Mouse (Mus musculus): ENCODE measurements around the gene Cblb. TPM values are rescaled to one million over a fixed set of nuclear protein-coding genes. Genes with fewer than 3 reads are reported as not detected.

Cblb gene
- polyA plus RNA-seq, 1 experiment = 22.8 TPM

DNA sequence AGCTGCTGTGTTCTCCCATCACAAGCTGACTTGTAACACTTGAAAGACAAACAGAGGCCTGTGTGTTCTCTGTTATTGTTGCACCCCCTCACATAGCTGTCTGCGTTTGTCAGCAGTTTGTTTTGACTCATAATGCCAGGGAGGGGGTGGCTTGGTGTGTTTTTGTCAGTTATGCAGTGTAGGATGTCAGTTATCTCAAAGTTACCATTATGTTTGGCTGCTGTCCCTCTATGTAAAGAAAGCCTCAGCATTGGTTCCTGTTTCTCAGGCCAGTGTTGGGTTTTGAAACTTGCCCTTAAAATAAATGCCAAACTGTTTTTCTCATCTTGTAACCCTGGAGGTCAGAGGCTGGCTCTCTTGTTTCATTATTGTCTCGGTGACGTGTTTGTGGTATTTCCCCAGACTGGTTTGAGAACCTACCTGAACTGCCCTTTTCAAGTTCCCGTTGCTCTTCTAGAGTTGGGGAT lies 30.0 kb downstream of the Cblb start:
- 44% methylated on average over 4 of the region's 4 CpGs for WGBS
- DNase-seq = no peak
- Histone ChIP-seq H3K4me3 (ENCODE audit: control insufficient read depth, insufficient read depth, low read length) (no peak overlapping the region), H3K27ac (ENCODE audit: control insufficient read depth, insufficient read depth, low read length) (no peak overlapping the region; the same call in 1 of the 2 replicates), H3K36me3 (ENCODE audit: control insufficient read depth, insufficient read depth, low read length) (no peaks in the 10 kb centered on the region), H3K27me3 (ENCODE audit: control insufficient read depth, insufficient read depth, low read length) (no peaks in the 10 kb centered on the region), H3K4me1 (replicated peaks; ENCODE audit: control insufficient read depth, insufficient read depth, low read length) (peaks cover 22% of the 10 kb centered on the region)
- TF ChIP-seq POLR2A (IDR thresholded peaks at IDR 0.05; ENCODE audit: control insufficient read depth, extremely low read depth, insufficient read depth, low read length, poor library complexity) (no peak), CTCF (IDR thresholded peaks at IDR 0.05; ENCODE audit: borderline replicate concordance, control insufficient read depth, extremely low read depth, insufficient read depth, low read length, poor library complexity) (no peak)

DNA sequence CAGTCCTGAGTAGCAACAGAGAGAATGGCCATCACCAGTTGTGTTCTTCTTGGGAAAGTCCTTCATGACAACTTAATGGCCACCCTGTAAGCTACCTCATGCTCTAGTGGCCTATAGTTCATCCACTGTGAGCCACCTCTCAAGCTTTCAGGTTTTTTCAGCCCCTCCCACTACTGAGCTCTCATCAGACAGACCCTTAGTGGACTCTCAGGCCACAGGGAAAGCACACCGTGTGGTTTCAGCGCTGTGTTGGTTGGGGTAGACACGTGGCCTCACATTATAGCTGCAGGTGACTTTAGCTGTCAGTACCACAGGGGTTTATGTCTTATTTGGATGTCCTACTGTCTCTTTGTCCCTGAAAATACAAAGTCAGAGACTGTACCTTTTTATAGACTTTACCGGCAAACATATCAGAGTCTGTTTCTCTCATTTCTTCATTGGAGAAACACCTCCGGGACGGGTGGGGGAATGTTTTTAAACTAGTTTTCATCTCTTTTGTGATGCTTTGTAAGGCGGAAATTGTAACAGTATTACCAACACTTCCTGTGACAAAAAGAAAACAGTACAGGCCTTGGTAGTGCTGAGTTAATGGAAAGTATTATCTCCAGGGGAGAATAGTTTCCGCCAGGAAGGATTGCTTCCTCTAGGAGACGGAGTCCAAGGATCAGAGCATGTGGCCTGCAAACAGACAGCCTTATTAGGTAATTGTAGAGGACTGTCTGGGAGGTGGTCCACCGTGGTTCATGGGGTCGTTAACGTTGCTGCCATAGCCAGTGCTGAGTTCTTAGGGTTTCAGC lies 33.5 kb downstream of the Cblb start:
- Histone ChIP-seq H3K36me3 (ENCODE audit: control insufficient read depth, insufficient read depth, low read length) (no peaks in the 10 kb centered on the region), H3K4me1 (replicated peaks; ENCODE audit: control insufficient read depth, insufficient read depth, low read length) (peaks cover 18% of the 10 kb centered on the region), H3K4me3 (ENCODE audit: control insufficient read depth, insufficient read depth, low read length) (no peak overlapping the region), H3K27ac (ENCODE audit: control insufficient read depth, insufficient read depth, low read length) (peak overlapping the region; percentile 71), H3K27me3 (ENCODE audit: control insufficient read depth, insufficient read depth, low read length) (no peaks in the 10 kb centered on the region)
- WGBS = 88% methylated on average over 12 of the region's 12 CpGs
- DNase-seq = no peak
- TF ChIP-seq POLR2A (IDR thresholded peaks at IDR 0.05; ENCODE audit: control insufficient read depth, extremely low read depth, insufficient read depth, low read length, poor library complexity) (no peak), CTCF (IDR thresholded peaks at IDR 0.05; ENCODE audit: borderline replicate concordance, control insufficient read depth, extremely low read depth, insufficient read depth, low read length, poor library complexity) (no peak)

DNA sequence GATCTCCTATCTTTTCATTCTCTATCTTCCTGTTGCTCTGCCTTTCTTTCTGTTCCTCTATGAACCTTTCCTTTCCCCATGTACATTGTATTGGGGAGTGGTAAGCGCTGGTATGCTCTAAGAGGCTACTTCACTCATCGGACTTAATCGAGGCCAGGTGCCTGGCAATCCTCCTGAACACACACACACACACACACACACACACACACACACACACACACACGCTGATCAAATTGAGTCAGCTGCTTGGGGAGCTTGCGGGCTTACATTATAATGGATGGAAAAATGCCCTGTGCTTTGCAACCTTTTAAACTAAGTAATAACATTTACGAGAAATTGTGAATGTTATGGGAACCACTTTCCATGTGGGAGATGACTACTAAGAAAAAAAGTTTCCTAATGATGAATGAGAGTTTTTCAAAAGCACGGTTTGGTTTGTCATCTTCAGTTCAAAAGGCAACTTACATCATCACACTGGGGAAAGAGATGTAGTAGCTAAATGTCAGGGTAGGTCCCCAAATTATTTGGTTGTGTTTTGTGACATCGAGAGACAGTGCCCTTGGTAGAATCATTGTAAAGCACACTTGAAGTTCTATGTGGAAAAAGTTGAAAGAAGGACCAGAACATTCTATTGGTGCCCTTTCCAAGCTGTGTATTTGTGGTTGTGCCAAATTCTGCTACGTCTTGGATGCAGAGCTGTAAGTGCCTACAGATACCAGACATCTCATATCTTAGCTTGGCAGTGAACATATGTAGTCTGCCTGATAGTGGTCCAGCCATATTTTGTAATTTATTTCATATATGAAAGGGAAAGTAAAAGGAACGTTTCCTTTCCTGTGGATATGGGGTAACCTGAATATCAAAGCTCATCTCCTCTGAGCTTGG lies 36.8 kb downstream of the Cblb start:
- no peak for DNase-seq
- TF ChIP-seq CTCF (IDR thresholded peaks at IDR 0.05; ENCODE audit: borderline replicate concordance, control insufficient read depth, extremely low read depth, insufficient read depth, low read length, poor library complexity) (no peak), POLR2A (IDR thresholded peaks at IDR 0.05; ENCODE audit: control insufficient read depth, extremely low read depth, insufficient read depth, low read length, poor library complexity) (no peak)
- H3K27ac ChIP-seq (ENCODE audit: control insufficient read depth, insufficient read depth, low read length) = no peak overlapping the region
- no peaks in the 10 kb centered on the region for H3K36me3 ChIP-seq (ENCODE audit: control insufficient read depth, insufficient read depth, low read length)
- H3K4me1 ChIP-seq (replicated peaks; ENCODE audit: control insufficient read depth, insufficient read depth, low read length) = peaks cover 7% of the 10 kb centered on the region
- WGBS = 89% methylated on average over 10 of the region's 10 CpGs
- H3K4me3 ChIP-seq (ENCODE audit: control insufficient read depth, insufficient read depth, low read length) = no peak overlapping the region
- H3K27me3 ChIP-seq (ENCODE audit: control insufficient read depth, insufficient read depth, low read length) = no peaks in the 10 kb centered on the region

DNA sequence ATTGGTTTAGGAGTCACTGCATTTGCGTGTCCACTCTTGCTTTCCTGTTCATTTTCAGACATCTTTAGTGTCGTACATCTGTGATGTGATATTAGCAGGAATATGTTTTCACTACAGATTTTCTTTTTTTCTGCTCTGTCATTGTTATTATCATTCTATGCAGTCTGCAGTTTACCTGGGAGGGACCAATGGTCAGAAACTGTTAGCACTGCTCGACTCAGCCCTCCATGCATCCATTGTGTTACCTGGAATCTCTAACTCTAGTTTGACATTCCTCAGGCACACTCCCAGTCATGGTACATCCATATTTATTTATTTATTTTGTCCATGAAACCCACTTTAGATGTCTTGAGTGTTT lies 37.5 kb downstream of the Cblb start:
- no peak overlapping the region for H3K27ac ChIP-seq (ENCODE audit: control insufficient read depth, insufficient read depth, low read length)
- H3K27me3 ChIP-seq (ENCODE audit: control insufficient read depth, insufficient read depth, low read length) = no peaks in the 10 kb centered on the region
- 97% methylated on average over 3 of the region's 3 CpGs for WGBS
- TF ChIP-seq POLR2A (IDR thresholded peaks at IDR 0.05; ENCODE audit: control insufficient read depth, extremely low read depth, insufficient read depth, low read length, poor library complexity) (no peak), CTCF (IDR thresholded peaks at IDR 0.05; ENCODE audit: borderline replicate concordance, control insufficient read depth, extremely low read depth, insufficient read depth, low read length, poor library complexity) (no peak)
- H3K36me3 ChIP-seq (ENCODE audit: control insufficient read depth, insufficient read depth, low read length) = no peaks in the 10 kb centered on the region
- H3K4me1 ChIP-seq (replicated peaks; ENCODE audit: control insufficient read depth, insufficient read depth, low read length) = peaks cover 7% of the 10 kb centered on the region
- no peak overlapping the region for H3K4me3 ChIP-seq (ENCODE audit: control insufficient read depth, insufficient read depth, low read length)
- no peak for DNase-seq

DNA sequence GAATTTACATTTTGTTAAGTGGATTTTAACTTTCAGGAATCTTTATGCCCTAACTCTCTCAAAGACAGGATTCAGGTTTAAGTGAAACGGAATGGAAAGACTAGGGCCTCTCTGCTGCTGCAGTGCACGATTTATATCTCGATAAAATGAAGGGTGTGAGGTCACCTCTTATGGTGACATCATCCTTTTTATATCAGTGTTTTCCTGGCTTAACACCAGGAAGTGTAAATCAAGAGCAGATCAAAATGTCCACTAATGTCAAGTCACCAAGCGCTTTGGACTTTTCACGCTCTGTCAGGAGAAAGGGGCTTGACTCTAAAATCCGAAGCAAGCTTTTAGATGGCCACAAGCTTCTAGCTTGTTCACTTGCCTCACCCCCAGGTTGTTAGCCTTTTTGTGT lies 38.6 kb downstream of the Cblb start:
- Histone ChIP-seq H3K4me1 (replicated peaks; ENCODE audit: control insufficient read depth, insufficient read depth, low read length) (peaks cover 5% of the 10 kb centered on the region), H3K27me3 (ENCODE audit: control insufficient read depth, insufficient read depth, low read length) (no peaks in the 10 kb centered on the region), H3K36me3 (ENCODE audit: control insufficient read depth, insufficient read depth, low read length) (no peaks in the 10 kb centered on the region), H3K27ac (ENCODE audit: control insufficient read depth, insufficient read depth, low read length) (no peak overlapping the region), H3K4me3 (ENCODE audit: control insufficient read depth, insufficient read depth, low read length) (no peak overlapping the region)
- 98% methylated on average over 6 of the region's 6 CpGs for WGBS
- DNase-seq = no peak
- TF ChIP-seq POLR2A (IDR thresholded peaks at IDR 0.05; ENCODE audit: control insufficient read depth, extremely low read depth, insufficient read depth, low read length, poor library complexity) (no peak), CTCF (IDR thresholded peaks at IDR 0.05; ENCODE audit: borderline replicate concordance, control insufficient read depth, extremely low read depth, insufficient read depth, low read length, poor library complexity) (no peak)

DNA sequence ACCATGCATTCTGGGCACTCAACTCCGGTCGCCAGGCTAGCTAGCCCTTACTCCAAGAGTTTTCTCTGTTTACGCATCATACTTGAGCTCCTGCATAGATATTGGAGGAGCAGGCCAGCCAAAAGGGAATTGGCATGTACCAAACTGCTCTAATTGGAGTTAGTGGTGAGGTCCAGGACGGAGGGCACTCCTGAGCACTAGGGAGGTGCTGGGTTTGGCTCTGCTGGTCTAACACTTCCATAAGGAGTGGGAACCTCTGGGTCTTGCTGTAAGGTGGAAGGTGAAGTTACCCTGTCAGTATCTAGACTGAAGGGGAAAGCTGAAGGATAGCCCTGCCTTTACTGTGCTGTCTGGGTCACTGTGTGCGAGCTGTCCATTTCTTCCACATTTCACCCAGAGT lies 39.1 kb downstream of the Cblb start:
- H3K4me1 ChIP-seq (replicated peaks; ENCODE audit: control insufficient read depth, insufficient read depth, low read length) = peaks cover 2% of the 10 kb centered on the region
- TF ChIP-seq POLR2A (IDR thresholded peaks at IDR 0.05; ENCODE audit: control insufficient read depth, extremely low read depth, insufficient read depth, low read length, poor library complexity) = no peak
- no peak for TF ChIP-seq CTCF (IDR thresholded peaks at IDR 0.05; ENCODE audit: borderline replicate concordance, control insufficient read depth, extremely low read depth, insufficient read depth, low read length, poor library complexity)
- WGBS = 98% methylated on average over 5 of the region's 5 CpGs

More for the DNA sequence above, 39.1 kb downstream of the Cblb start:
- Histone ChIP-seq H3K36me3 (ENCODE audit: control insufficient read depth, insufficient read depth, low read length) (no peaks in the 10 kb centered on the region), H3K27ac (ENCODE audit: control insufficient read depth, insufficient read depth, low read length) (no peak overlapping the region), H3K27me3 (ENCODE audit: control insufficient read depth, insufficient read depth, low read length) (no peaks in the 10 kb centered on the region), H3K4me3 (ENCODE audit: control insufficient read depth, insufficient read depth, low read length) (no peak overlapping the region)
- DNase-seq = no peak

All from thymus, adult 2 months (tissue).